Mouse (Mus musculus) heart, postnatal 0 days (tissue): ENCODE data around the gene Chsy1. TPM values are rescaled to one million over a fixed set of nuclear protein-coding genes. Genes with fewer than 3 reads are reported as not detected.

Experiments used
- ATAC-seq: fragments of 200-750 bp; cut with Nextera tagmentation; 2 replicates; pipeline ENCODE4 v1.8.0; 2017; ENCODE audit warnings: low read depth, moderate number of reproducible peaks, moderate library complexity; ENCODE audit not compliant: insufficient read depth
- DNase-seq: peaks from one replicate; pipeline ENCODE4 v3.0.0-alpha.2; 2016; ENCODE audit warnings: low spot score
- H3K27ac ChIP-seq: fragments of 300-500 bp; sonication (generic); 2 replicates; pipeline ENCODE4 v1.5.1; 2014; ENCODE audit warnings: low read depth, mild to moderate bottlenecking
- H3K27me3 ChIP-seq: fragments of 300-500 bp; sonication (generic); 2 replicates; pipeline ENCODE4 v1.6.1; 2014; ENCODE audit warnings: low read length, mixed read lengths; ENCODE audit not compliant: control insufficient read depth, insufficient read depth
- H3K36me3 ChIP-seq: fragments of 300-500 bp; sonication (generic); replicated peaks from 2 replicates; pipeline ENCODE4 v1.6.1; 2014; ENCODE audit warnings: low read length, mixed read lengths; ENCODE audit not compliant: control insufficient read depth, insufficient read depth
- H3K4me1 ChIP-seq: fragments of 300-500 bp; sonication (generic); 2 replicates; pipeline ENCODE4 v1.6.1; 2014; ENCODE audit warnings: antibody characterized with exemption; ENCODE audit not compliant: control insufficient read depth, insufficient read depth
- H3K4me2 ChIP-seq: fragments of 300-500 bp; sonication (generic); 2 replicates; pipeline ENCODE4 v1.6.1; 2014; ENCODE audit warnings: low read depth, mild to moderate bottlenecking, low read length, moderate library complexity
- H3K4me3 ChIP-seq: fragments of 300-500 bp; sonication (generic); 2 replicates; pipeline ENCODE4 v1.5.1; 2014; ENCODE audit warnings: low read depth, low read length
- H3K9ac ChIP-seq: fragments of 300-500 bp; sonication (generic); replicated peaks from 2 replicates; pipeline ENCODE4 v1.6.1; 2014; ENCODE audit warnings: low read depth, low read length, mixed read lengths
- H3K9me3 ChIP-seq: fragments of 300-500 bp; sonication (generic); replicated peaks from 2 replicates; pipeline ENCODE4 v1.6.1; 2016; ENCODE audit warnings: low read length; ENCODE audit not compliant: control insufficient read depth
- CTCF ChIP-seq: IDR thresholded peaks from 2 replicates; pipeline ENCODE4 v1.5.1; 2016; ENCODE audit warnings: antibody characterized with exemption, control low read depth, low read depth
- EP300 ChIP-seq: IDR thresholded peaks from 2 replicates; pipeline ENCODE4 v1.6.1; 2016; ENCODE audit warnings: antibody characterized with exemption, low read depth
- WGBS: fragments of 180-500 bp; shearing (Covaris S2); extraction: QIAGEN DNeasy Blood & Tissue Kit; methylation state at CpG from one replicate; pipeline ENCODE4 v1.1.7; 2014; 5-methylcytosine and 5-hydroxymethylcytosine counted together
- polyA plus RNA-seq: library from polyadenylated mRNA; unstranded; fragments of >200 nt; fragmentation: Nextera tagmentation; extraction: Ambion mirVana; gene quantifications from 2 replicates; pipeline ENCODE4 v1.2.1, GENCODE M21; 2015
- total RNA-seq: library from RNA; depleted of rRNA; stranded (reverse); fragments of >200 nt; gene quantifications from 2 replicates; pipeline ENCODE4 v1.2.3, GENCODE M21; 2014; ENCODE audit warnings: low replicate concordance

Chsy1 gene
- total and polyA plus RNA-seq, 2 experiments from 2014 or later = 9.6 to 43.4 TPM

DNA sequence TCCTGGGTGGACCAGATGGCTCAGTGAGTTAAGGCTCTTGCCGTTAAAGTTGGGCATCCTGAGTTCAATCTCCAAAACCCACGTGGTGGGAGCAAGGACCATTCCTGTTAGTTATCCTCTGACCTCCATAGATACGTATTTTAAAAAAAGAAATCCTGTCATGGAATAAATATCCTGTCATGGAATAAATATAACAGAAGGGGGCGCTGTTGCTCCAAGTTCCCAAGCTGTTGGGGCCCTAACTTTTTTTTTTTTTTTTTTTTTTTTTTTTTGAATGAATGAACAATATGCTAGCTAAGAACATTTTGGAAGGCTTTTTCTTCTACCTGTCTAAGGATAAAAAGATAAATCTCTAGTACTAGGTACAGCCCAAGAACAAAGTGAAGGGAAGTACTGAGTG, 7.4 kb upstream of the Chsy1 start:
- 3% methylated on average over 4 of the region's 4 CpGs for WGBS
- H3K36me3 ChIP-seq = no peaks in the 10 kb centered on the region
- no peaks in the 10 kb centered on the region for H3K9me3 ChIP-seq
- H3K27me3 ChIP-seq = no peaks in the 10 kb centered on the region
- H3K27ac ChIP-seq = no peak overlapping the region
- ATAC-seq = no peak
- H3K4me3 ChIP-seq = no peak overlapping the region
- 0 out of 2 replicates have a peak, but pooled peaks cover 1% of the 10 kb centered on the region for H3K4me1 ChIP-seq
- TF ChIP-seq EP300 = no peak
- peak; percentile 70 for TF ChIP-seq CTCF
- H3K9ac ChIP-seq = no peak overlapping the region
- H3K4me2 ChIP-seq = no peak overlapping the region
- DNase-seq = peak; percentile 51

GRCm38 (mm10) chr7:66104531-66104930, 4.8 kb upstream of the Chsy1 start:
- DNase-seq = no peak
- Histone ChIP-seq H3K36me3 (no peaks in the 10 kb centered on the region), H3K9ac (no peak overlapping the region), H3K27ac (no peak overlapping the region), H3K27me3 (no peaks in the 10 kb centered on the region), H3K4me1 (0 out of 2 replicates have a peak, but pooled peaks cover 4% of the 10 kb centered on the region), H3K4me2 (no peak overlapping the region), H3K9me3 (no peaks in the 10 kb centered on the region), H3K4me3 (no peak overlapping the region)
- 89% methylated on average over 5 of the region's 5 CpGs for WGBS
- no peak for ATAC-seq
- TF ChIP-seq CTCF (no peak), EP300 (no peak)

- H3K4me1 ChIP-seq = peaks cover 4% of the 10 kb centered on the region
- no peak overlapping the region for H3K4me2 ChIP-seq
- no peak overlapping the region for H3K9ac ChIP-seq
- no peak for ATAC-seq
- no peak overlapping the region for H3K4me3 ChIP-seq
- no peaks in the 10 kb centered on the region for H3K27me3 ChIP-seq
- H3K36me3 ChIP-seq = no peaks in the 10 kb centered on the region
- DNase-seq = no peak
- H3K27ac ChIP-seq = no peak overlapping the region
- H3K9me3 ChIP-seq = no peaks in the 10 kb centered on the region
- 36% methylated on average over 4 of the region's 4 CpGs for WGBS
- no peak for TF ChIP-seq CTCF
- TF ChIP-seq EP300 = no peak
Observed at GRCm38 (mm10) chr7:66105771-66106170, 3.5 kb upstream of the Chsy1 start.

DNA sequence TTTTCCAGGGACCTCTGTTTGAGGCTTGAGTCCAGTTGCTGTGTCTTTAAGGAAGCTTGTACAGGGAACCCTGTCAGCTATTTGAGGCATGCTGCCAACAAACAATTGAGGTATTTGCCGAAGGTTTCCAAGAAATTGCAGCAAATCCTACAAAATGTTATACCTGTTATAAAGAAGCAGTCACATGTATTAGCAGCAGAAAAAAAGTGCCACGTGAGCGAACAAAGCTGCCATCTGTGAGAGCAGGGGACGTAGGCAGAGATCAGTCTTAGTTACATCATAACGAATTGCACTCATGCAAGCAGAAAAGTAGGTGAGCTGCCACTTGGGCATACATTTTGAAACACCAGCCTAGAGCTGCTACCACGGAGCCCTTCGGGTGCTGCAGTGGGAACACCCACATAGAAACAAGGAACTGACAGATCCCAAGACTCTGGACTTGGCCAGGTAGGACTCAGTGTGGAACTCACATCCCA, 2.7 kb upstream of the Chsy1 start:
- H3K27me3 ChIP-seq = no peaks in the 10 kb centered on the region
- H3K4me1 ChIP-seq = peaks cover 10% of the 10 kb centered on the region
- peak overlapping the region; percentile 31; the same call in 1 of the 2 replicates for H3K27ac ChIP-seq
- TF ChIP-seq CTCF = no peak
- no peak for TF ChIP-seq EP300
- no peak for DNase-seq
- H3K36me3 ChIP-seq = no peaks in the 10 kb centered on the region
- H3K9me3 ChIP-seq = no peaks in the 10 kb centered on the region
- ATAC-seq = no peak
- H3K4me3 ChIP-seq = no peak overlapping the region
- H3K9ac ChIP-seq = no peak overlapping the region
- WGBS = 49% methylated on average over 7 of the region's 7 CpGs
- H3K4me2 ChIP-seq = no peak overlapping the region

- Histone ChIP-seq H3K4me1 (peaks cover 10% of the 10 kb centered on the region), H3K27me3 (no peaks in the 10 kb centered on the region), H3K9me3 (no peaks in the 10 kb centered on the region), H3K9ac (no peak overlapping the region), H3K36me3 (no peaks in the 10 kb centered on the region), H3K4me3 (no peak overlapping the region), H3K27ac (no peak overlapping the region), H3K4me2 (no peak overlapping the region)
- WGBS = 46% methylated on average over 11 of the region's 11 CpGs
- ATAC-seq (no peak), DNase-seq (no peak)
- TF ChIP-seq CTCF = no peak
- no peak for TF ChIP-seq EP300
Observed at GRCm38 (mm10) chr7:66107206-66107605, 2.1 kb upstream of the Chsy1 start.

- no peaks in the 10 kb centered on the region for H3K27me3 ChIP-seq
- DNase-seq (no peak), ATAC-seq (no peak)
- 10% methylated on average over 7 of the region's 7 CpGs for WGBS
- no peak overlapping the region for H3K4me3 ChIP-seq
- no peak overlapping the region for H3K4me2 ChIP-seq
- peaks cover 10% of the 10 kb centered on the region for H3K4me1 ChIP-seq
- H3K9ac ChIP-seq = no peak overlapping the region
- no peaks in the 10 kb centered on the region for H3K9me3 ChIP-seq
- no peak overlapping the region for H3K27ac ChIP-seq
- no peaks in the 10 kb centered on the region for H3K36me3 ChIP-seq
- TF ChIP-seq CTCF (peak; percentile 58), EP300 (no peak)
Observed at GRCm38 (mm10) chr7:66107930-66108329, 1.4 kb upstream of the Chsy1 start.
